Mouse (Mus musculus) lung, postnatal 0 days (tissue): Measurements from ENCODE around the gene Zscan20.

Experiments
- CTCF ChIP-seq: IDR thresholded peaks from 2 replicates; pipeline ENCODE4 v1.5.1; 2016; ENCODE audit warnings: antibody characterized with exemption, mild to moderate bottlenecking
- EP300 ChIP-seq: IDR thresholded peaks from 2 replicates; pipeline ENCODE4 v1.6.1; 2016; ENCODE audit warnings: antibody characterized with exemption, mild to moderate bottlenecking, control low read depth

- TF ChIP-seq CTCF (no peak), EP300 (no peak)
These were observed 16.6 kb downstream of the Zscan20 start for GRCm38 (mm10) chr4:128593286-128593685.
